Mouse (Mus musculus) C2C12 (cell line): ENCODE measurements around the gene Kif16b.

Experiments
- CEBPB ChIP-seq: IDR thresholded peaks from one replicate; pipeline ENCODE4 v1.6.1; 2011; ENCODE audit warnings: low read depth, mild to moderate bottlenecking, control low read depth, moderate library complexity
- CTCF ChIP-seq: IDR thresholded peaks from one replicate; pipeline ENCODE4 v1.5.1; 2011; ENCODE audit not compliant: control insufficient read depth, insufficient read depth, insufficient read length
- FOSL1 ChIP-seq: IDR thresholded peaks from one replicate; pipeline ENCODE4 v1.8.0; 2011; ENCODE audit warnings: mild to moderate bottlenecking, low read length; ENCODE audit not compliant: poor library complexity, insufficient read depth, severe bottlenecking
- MAX ChIP-seq: IDR thresholded peaks from one replicate; pipeline ENCODE4 v1.6.1; 2011; ENCODE audit warnings: mild to moderate bottlenecking, control low read depth
- MYOD1 ChIP-seq: IDR thresholded peaks from one replicate; pipeline ENCODE4 v1.6.1; 2011; ENCODE audit warnings: low read depth; ENCODE audit not compliant: control insufficient read depth, insufficient read length
- MYOG ChIP-seq: IDR thresholded peaks from one replicate; pipeline ENCODE4 v1.6.1; 2011; ENCODE audit not compliant: control insufficient read depth, insufficient read length; ENCODE audit errors: extremely low read depth
- USF1 ChIP-seq: IDR thresholded peaks from one replicate; pipeline ENCODE4 v1.6.1; 2011; ENCODE audit warnings: low read depth, mild to moderate bottlenecking, control low read depth, moderate library complexity

DNA sequence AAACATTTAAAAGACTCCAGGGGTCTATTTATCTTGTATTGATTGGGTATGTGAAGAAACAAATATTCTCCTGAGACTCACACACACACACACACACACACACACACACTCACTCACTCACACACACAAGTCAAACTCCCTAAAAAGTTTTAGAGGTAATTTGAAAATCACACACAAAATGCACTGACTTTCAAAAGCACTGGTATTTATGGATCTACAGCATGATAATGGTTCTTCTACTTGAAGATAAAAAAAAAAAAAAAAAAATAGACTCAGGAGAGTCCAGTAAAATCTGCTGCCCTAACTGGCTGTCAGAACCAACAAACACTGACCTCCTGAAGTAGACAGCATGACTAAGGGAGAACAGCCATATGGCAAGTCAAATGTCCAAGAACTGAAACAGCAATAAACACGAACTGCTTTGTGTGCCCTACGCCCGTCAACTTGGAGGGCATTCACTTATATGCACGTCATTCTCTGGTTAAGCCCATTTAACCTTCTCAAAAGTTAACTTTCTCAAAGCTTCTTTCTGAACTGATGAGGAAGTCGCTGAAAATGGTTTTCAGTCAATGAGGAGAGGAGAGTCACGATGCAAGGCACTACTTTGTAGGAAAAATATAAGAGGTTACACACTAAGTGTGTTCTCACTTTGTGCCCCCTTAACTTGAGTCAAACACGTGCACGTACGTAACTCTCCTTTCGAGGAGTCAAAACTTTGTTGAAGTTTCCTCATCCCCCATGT lies 1.0 kb downstream of the Kif16b start:
- no peak for TF ChIP-seq CTCF
- no peak for TF ChIP-seq MYOG
- no peak for TF ChIP-seq USF1
- no peak for TF ChIP-seq MAX
- no peak for TF ChIP-seq CEBPB
- TF ChIP-seq MYOD1 = no peak
- no peak for TF ChIP-seq FOSL1
